Mouse (Mus musculus): Measurements from ENCODE around the gene BC017158.

GRCm38 (mm10) chr7:128307851-128308250, 9.9 kb upstream of the BC017158 start:
- TF ChIP-seq CTCF (conservative IDR thresholded peaks at IDR 0.05; ENCODE audit: low read length) (no peak), POU5F1 (IDR thresholded peaks at IDR 0.05; ENCODE audit: borderline replicate concordance, low read length) (no peak), NANOG (IDR thresholded peaks at IDR 0.05; ENCODE audit: borderline replicate concordance, low read length) (no peak)

Measured in E14TG2a.4 (cell line).